Mouse (Mus musculus) G1E (cell line): ENCODE measurements at regions not wholly inside any gene's neighbourhood (a gene's known extent, or its start where the extent isn't known, plus 50 kb on each side); places are given as distances from the start of the nearest gene placed in this dataset.

Experiments
- CTCF ChIP-seq: IDR thresholded peaks from 2 replicates; pipeline ENCODE4 v1.5.1; 2012; ENCODE audit warnings: low read depth, low read length, inconsistent platforms, mixed read lengths
- GATA1 ChIP-seq: IDR thresholded peaks from 2 replicates; pipeline ENCODE4 v1.6.1; 2012; ENCODE audit warnings: borderline replicate concordance, low read length, inconsistent platforms, mixed read lengths
- GATA2 ChIP-seq: IDR thresholded peaks from 2 replicates; pipeline ENCODE4 v1.6.1; 2012; ENCODE audit warnings: low read depth, low read length, inconsistent platforms, borderline replicate concordance
- POLR2AphosphoS5 ChIP-seq: IDR thresholded peaks from 2 replicates; pipeline ENCODE4 v1.6.1; 2012; ENCODE audit warnings: low read depth, low read length, inconsistent platforms; ENCODE audit not compliant: insufficient replicate concordance
- TAL1 ChIP-seq: conservative IDR thresholded peaks from 2 replicates; pipeline ENCODE4 v1.6.1; 2012; ENCODE audit warnings: low read depth, low read length, inconsistent platforms, mixed read lengths

- TF ChIP-seq POLR2AphosphoS5 (no peak), CTCF (no peak), GATA1 (no peak), TAL1 (no peak), GATA2 (no peak)
These were observed 170.3 kb downstream of the Katnal1 start for GRCm38 (mm10) chr5:148758786-148759185.
